Mouse (Mus musculus): ENCODE data around the gene Rap1gap2. TPM values are rescaled to one million over a fixed set of nuclear protein-coding genes. Genes with fewer than 3 reads are reported as not detected.

Gene Rap1gap2
- polyA plus RNA-seq, 1 experiment from 2014 or later: 1.1 TPM

DNA sequence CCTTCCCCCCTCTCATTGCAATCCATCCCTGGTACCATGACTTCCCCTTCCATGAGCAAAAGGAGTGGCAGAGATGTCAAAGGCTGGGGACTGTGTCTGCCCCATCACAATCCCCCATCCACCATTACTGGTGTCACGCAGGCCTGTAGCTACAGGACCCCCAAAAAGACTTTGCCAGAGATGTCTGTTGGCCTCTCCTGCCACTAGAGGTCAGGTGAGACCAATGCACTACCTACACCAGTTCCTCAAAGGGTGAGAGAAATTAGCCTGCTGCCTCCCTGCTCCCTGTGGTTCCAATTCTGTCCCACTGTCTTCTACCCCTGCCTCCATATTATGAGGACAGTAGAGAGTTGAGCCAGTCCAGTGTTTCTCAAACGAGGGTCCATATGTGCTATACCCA lies 208.6 kb downstream of the Rap1gap2 start:
- ATAC-seq (replicated peaks; ENCODE audit: insufficient number of reproducible peaks, low FRiP score, low TSS enrichment, low read depth) (no peak), DNase-seq (ENCODE audit: low spot score) (peak; percentile 35)
- Histone ChIP-seq H3K27me3 (ENCODE audit: control insufficient read depth, insufficient read depth, low read length) (no peaks in the 10 kb centered on the region), H3K36me3 (replicated peaks; ENCODE audit: control insufficient read depth, insufficient read depth, low read depth, low read length) (no peaks in the 10 kb centered on the region), H3K27ac (replicated peaks; ENCODE audit: low read depth, low read length) (no peak overlapping the region), H3K9ac (replicated peaks; ENCODE audit: low read length) (no peak overlapping the region), H3K4me2 (ENCODE audit: low read depth, low read length) (no peak overlapping the region), H3K9me3 (replicated peaks; ENCODE audit: control insufficient read depth, low read length) (no peaks in the 10 kb centered on the region), H3K4me3 (ENCODE audit: low read depth, low read length) (no peak overlapping the region), H3K4me1 (ENCODE audit: control insufficient read depth, insufficient read depth, low read length) (no peaks in the 10 kb centered on the region)
- whole genome bisulfite sequencing: 46% methylated on average over 2 of the region's 2 CpGs

DNA sequence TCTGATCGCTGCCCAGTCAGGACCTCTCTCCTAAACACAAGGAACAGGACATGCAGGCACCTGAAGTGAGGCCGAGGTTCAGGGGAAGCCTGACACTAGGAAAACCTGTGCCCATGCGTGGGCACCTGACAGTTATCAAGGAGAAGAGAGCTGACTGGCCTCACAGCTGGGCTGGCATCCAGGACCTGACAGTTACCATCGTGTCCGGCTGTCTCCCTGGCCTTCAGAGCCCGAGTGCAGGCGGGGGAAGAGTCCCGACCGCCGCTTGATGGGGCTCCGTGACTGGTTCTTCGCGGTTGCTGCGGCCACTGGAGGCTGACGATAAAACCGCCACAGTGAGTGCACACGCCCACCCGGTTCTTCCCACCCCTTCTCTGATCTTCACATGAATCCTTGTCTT lies 215.1 kb downstream of the Rap1gap2 start:
- H3K4me1 ChIP-seq (ENCODE audit: control insufficient read depth, insufficient read depth, low read length): no peaks in the 10 kb centered on the region
- H3K4me2 ChIP-seq (ENCODE audit: low read depth, low read length): no peak overlapping the region
- no peaks in the 10 kb centered on the region for H3K36me3 ChIP-seq (replicated peaks; ENCODE audit: control insufficient read depth, insufficient read depth, low read depth, low read length)
- H3K4me3 ChIP-seq (ENCODE audit: low read depth, low read length): no peak overlapping the region
- H3K9ac ChIP-seq (replicated peaks; ENCODE audit: low read length): no peak overlapping the region
- no peak for DNase-seq (ENCODE audit: low spot score)
- H3K27me3 ChIP-seq (ENCODE audit: control insufficient read depth, insufficient read depth, low read length): no peaks in the 10 kb centered on the region
- WGBS: 84% methylated on average over 18 of the region's 18 CpGs
- H3K9me3 ChIP-seq (replicated peaks; ENCODE audit: control insufficient read depth, low read length): no peaks in the 10 kb centered on the region
- no peak overlapping the region for H3K27ac ChIP-seq (replicated peaks; ENCODE audit: low read depth, low read length)
- no peak for ATAC-seq (replicated peaks; ENCODE audit: insufficient number of reproducible peaks, low FRiP score, low TSS enrichment, low read depth)

DNA sequence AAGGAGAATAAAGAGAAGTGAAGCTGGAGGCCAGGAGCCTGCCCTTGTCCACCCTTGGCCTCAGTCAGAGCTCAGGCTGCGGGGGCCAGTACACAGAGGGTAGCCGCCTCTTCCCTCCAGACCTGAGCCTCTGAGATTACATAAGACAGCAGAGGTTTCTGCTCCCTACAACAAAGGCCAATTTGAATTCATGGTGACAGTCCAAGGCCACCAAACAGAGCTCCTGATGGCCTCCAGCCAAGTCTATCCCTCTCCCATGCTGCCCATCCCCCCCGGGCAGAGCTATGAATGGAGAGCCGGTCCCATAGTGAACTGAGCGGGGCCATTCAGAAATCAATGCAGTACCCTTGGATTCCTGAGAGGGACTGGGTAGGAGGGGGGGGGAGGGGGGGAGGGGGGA lies 217.2 kb downstream of the Rap1gap2 start:
- no peak overlapping the region for H3K27ac ChIP-seq (replicated peaks; ENCODE audit: low read depth, low read length)
- DNase-seq (ENCODE audit: low spot score) (no peak), ATAC-seq (replicated peaks; ENCODE audit: insufficient number of reproducible peaks, low FRiP score, low TSS enrichment, low read depth) (no peak)
- WGBS: 73% methylated on average over 5 of the region's 5 CpGs
- H3K27me3 ChIP-seq (ENCODE audit: control insufficient read depth, insufficient read depth, low read length): no peaks in the 10 kb centered on the region
- no peaks in the 10 kb centered on the region for H3K4me1 ChIP-seq (ENCODE audit: control insufficient read depth, insufficient read depth, low read length)
- no peak overlapping the region for H3K9ac ChIP-seq (replicated peaks; ENCODE audit: low read length)
- no peak overlapping the region for H3K4me3 ChIP-seq (ENCODE audit: low read depth, low read length)
- H3K4me2 ChIP-seq (ENCODE audit: low read depth, low read length): no peak overlapping the region
- H3K36me3 ChIP-seq (replicated peaks; ENCODE audit: control insufficient read depth, insufficient read depth, low read depth, low read length): no peaks in the 10 kb centered on the region
- no peaks in the 10 kb centered on the region for H3K9me3 ChIP-seq (replicated peaks; ENCODE audit: control insufficient read depth, low read length)

DNA sequence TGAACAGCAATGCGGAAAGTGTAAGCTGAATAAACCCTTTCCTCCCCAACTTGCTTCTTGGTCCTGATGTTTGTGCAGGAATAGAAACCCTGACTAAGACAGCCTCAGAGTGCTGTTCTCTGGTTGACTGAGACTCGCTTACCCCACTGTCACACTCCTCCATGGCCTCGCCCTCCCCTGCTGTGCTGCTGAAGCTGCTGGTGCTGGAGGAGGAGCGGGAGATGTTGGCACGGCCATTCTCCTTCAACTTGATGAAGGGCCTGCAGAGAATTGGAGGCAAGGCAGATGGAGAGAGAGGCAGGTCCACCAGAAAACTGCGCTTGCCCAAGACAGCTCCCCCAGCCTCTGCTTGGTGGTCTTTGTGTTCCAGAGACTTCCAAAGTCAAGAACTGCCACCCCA lies 217.8 kb downstream of the Rap1gap2 start:
- no peaks in the 10 kb centered on the region for H3K36me3 ChIP-seq (replicated peaks; ENCODE audit: control insufficient read depth, insufficient read depth, low read depth, low read length)
- H3K9me3 ChIP-seq (replicated peaks; ENCODE audit: control insufficient read depth, low read length): no peaks in the 10 kb centered on the region
- WGBS: 75% methylated on average over 6 of the region's 6 CpGs
- no peak overlapping the region for H3K4me2 ChIP-seq (ENCODE audit: low read depth, low read length)
- no peak overlapping the region for H3K27ac ChIP-seq (replicated peaks; ENCODE audit: low read depth, low read length)
- no peak overlapping the region for H3K9ac ChIP-seq (replicated peaks; ENCODE audit: low read length)
- no peak overlapping the region for H3K4me3 ChIP-seq (ENCODE audit: low read depth, low read length)
- ATAC-seq (replicated peaks; ENCODE audit: insufficient number of reproducible peaks, low FRiP score, low TSS enrichment, low read depth) (no peak), DNase-seq (ENCODE audit: low spot score) (no peak)
- no peaks in the 10 kb centered on the region for H3K4me1 ChIP-seq (ENCODE audit: control insufficient read depth, insufficient read depth, low read length)
- no peaks in the 10 kb centered on the region for H3K27me3 ChIP-seq (ENCODE audit: control insufficient read depth, insufficient read depth, low read length)

DNA sequence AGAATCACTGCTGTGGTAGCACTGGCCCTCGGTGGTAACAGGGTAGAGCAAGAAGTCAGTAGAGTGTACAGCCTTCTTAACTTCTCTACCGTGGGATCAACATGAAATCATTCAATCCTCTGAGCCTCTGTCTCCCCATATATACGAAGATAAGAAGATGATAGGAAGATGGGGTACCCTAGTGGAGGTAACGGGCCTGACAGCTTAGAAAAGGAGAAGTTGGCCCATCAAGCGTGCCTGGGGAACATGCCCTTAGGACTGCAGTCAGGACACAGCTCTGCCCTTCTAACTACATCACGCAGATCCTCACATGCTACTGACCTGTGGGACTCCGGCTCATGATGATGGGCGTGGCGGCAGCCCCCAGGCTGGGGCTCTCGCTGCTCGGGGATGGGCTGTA lies 218.8 kb downstream of the Rap1gap2 start:
- H3K9me3 ChIP-seq (replicated peaks; ENCODE audit: control insufficient read depth, low read length): no peaks in the 10 kb centered on the region
- no peaks in the 10 kb centered on the region for H3K4me1 ChIP-seq (ENCODE audit: control insufficient read depth, insufficient read depth, low read length)
- H3K9ac ChIP-seq (replicated peaks; ENCODE audit: low read length): no peak overlapping the region
- H3K36me3 ChIP-seq (replicated peaks; ENCODE audit: control insufficient read depth, insufficient read depth, low read depth, low read length): no peaks in the 10 kb centered on the region
- H3K27me3 ChIP-seq (ENCODE audit: control insufficient read depth, insufficient read depth, low read length): no peaks in the 10 kb centered on the region
- H3K27ac ChIP-seq (replicated peaks; ENCODE audit: low read depth, low read length): no peak overlapping the region
- H3K4me2 ChIP-seq (ENCODE audit: low read depth, low read length): no peak overlapping the region
- 85% methylated on average over 11 of the region's 11 CpGs for WGBS
- no peak overlapping the region for H3K4me3 ChIP-seq (ENCODE audit: low read depth, low read length)
- DNase-seq (ENCODE audit: low spot score): no peak
- ATAC-seq (replicated peaks; ENCODE audit: insufficient number of reproducible peaks, low FRiP score, low TSS enrichment, low read depth): no peak

DNA sequence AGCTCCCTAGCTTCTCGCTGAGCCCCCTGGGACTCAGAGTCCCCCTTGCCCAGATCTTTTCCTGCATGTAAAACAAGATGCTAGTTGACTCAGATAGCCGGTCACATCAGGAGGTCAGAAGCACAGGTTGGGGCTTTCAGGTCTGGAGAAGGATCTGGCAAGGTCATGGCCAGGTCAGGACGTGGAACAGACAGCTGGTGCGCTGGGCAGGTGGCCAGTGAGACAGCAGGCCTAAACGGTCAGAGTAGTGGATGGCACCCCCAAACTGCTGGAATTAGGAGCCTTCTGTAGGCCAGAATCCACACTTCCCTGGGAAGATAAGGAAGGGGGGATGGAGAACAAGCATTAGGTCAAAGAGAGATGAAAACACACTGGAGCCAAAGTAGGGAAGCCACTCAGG lies 223.5 kb downstream of the Rap1gap2 start:
- Histone ChIP-seq H3K27ac (replicated peaks; ENCODE audit: low read depth, low read length) (no peak overlapping the region), H3K4me3 (ENCODE audit: low read depth, low read length) (no peak overlapping the region), H3K4me2 (ENCODE audit: low read depth, low read length) (no peak overlapping the region), H3K36me3 (replicated peaks; ENCODE audit: control insufficient read depth, insufficient read depth, low read depth, low read length) (no peaks in the 10 kb centered on the region), H3K9ac (replicated peaks; ENCODE audit: low read length) (no peak overlapping the region), H3K4me1 (ENCODE audit: control insufficient read depth, insufficient read depth, low read length) (no peaks in the 10 kb centered on the region; the same call in 1 of the 2 replicates), H3K27me3 (ENCODE audit: control insufficient read depth, insufficient read depth, low read length) (no peaks in the 10 kb centered on the region), H3K9me3 (replicated peaks; ENCODE audit: control insufficient read depth, low read length) (no peaks in the 10 kb centered on the region)
- WGBS: 77% methylated on average over 5 of the region's 5 CpGs
- ATAC-seq (replicated peaks; ENCODE audit: insufficient number of reproducible peaks, low FRiP score, low TSS enrichment, low read depth): no peak
- DNase-seq (ENCODE audit: low spot score): no peak

DNA sequence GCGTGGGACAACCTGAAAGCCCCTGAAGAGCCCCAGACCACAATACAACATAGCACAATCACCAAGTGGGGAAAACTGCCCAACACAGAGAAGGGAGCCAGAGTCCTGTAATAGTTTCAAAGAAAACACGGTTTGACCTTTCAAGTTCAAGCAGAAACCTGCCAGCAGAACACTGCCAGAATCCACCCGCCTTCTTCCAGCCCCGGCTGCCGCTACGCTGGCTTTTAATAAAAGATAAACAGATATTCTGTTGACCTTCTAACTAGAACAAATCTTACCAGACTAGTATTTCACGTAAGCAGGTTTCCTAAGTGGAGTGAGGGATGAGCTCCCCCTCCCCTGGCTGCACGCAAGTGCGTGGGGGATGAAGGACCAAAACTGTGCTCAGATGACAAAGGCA lies 225.0 kb downstream of the Rap1gap2 start:
- Histone ChIP-seq H3K36me3 (replicated peaks; ENCODE audit: control insufficient read depth, insufficient read depth, low read depth, low read length) (no peaks in the 10 kb centered on the region), H3K27me3 (ENCODE audit: control insufficient read depth, insufficient read depth, low read length) (no peaks in the 10 kb centered on the region), H3K4me3 (ENCODE audit: low read depth, low read length) (no peak overlapping the region), H3K9ac (replicated peaks; ENCODE audit: low read length) (no peak overlapping the region), H3K9me3 (replicated peaks; ENCODE audit: control insufficient read depth, low read length) (no peaks in the 10 kb centered on the region), H3K4me2 (ENCODE audit: low read depth, low read length) (no peak overlapping the region), H3K27ac (replicated peaks; ENCODE audit: low read depth, low read length) (no peak overlapping the region), H3K4me1 (ENCODE audit: control insufficient read depth, insufficient read depth, low read length) (no peaks in the 10 kb centered on the region; the same call in 1 of the 2 replicates)
- no peak for ATAC-seq (replicated peaks; ENCODE audit: insufficient number of reproducible peaks, low FRiP score, low TSS enrichment, low read depth)
- 68% methylated on average over 9 of the region's 9 CpGs for WGBS
- DNase-seq (ENCODE audit: low spot score): no peak

DNA sequence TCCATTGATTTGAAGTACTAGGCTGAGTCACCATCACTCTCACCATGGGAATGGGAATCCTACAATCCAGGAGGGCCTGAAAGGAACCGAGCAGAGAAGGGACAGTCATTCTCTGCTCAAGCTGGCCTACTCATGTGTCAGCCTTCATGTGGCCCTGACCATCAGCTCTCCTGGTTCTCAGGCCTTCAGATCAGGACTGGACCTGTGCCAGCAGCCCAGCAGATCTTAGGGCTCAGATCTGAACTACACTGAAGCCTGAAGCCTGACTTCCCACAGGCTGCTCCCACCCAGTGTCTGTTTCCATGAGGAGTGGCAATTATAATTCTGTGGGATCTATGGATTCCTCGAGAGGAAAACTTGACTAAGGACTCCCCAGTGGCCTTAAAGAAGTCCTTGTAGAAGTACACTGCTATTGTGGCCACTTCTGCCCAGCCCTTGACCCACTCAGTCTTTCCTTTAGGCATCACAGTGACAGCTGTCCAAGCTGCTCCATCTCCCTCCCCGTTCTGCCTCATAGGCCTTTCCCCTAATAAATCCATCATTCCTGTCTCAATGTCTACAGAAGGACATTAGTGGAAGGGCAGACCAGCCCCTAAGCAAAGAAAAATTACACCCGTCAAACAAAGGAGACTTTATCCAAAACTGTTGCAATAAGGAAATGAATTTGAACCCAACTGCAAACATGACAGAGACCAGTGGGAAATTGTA lies 231.4 kb downstream of the Rap1gap2 start:
- H3K4me1 ChIP-seq (ENCODE audit: control insufficient read depth, insufficient read depth, low read length): no peaks in the 10 kb centered on the region
- no peak for DNase-seq (ENCODE audit: low spot score)
- H3K4me2 ChIP-seq (ENCODE audit: low read depth, low read length): no peak overlapping the region
- ATAC-seq (replicated peaks; ENCODE audit: insufficient number of reproducible peaks, low FRiP score, low TSS enrichment, low read depth): no peak
- H3K36me3 ChIP-seq (replicated peaks; ENCODE audit: control insufficient read depth, insufficient read depth, low read depth, low read length): no peaks in the 10 kb centered on the region
- H3K4me3 ChIP-seq (ENCODE audit: low read depth, low read length): no peak overlapping the region
- H3K9ac ChIP-seq (replicated peaks; ENCODE audit: low read length): no peak overlapping the region
- no peaks in the 10 kb centered on the region for H3K9me3 ChIP-seq (replicated peaks; ENCODE audit: control insufficient read depth, low read length)
- H3K27ac ChIP-seq (replicated peaks; ENCODE audit: low read depth, low read length): no peak overlapping the region
- WGBS: 64% methylated on average over 4 of the region's 4 CpGs
- no peaks in the 10 kb centered on the region for H3K27me3 ChIP-seq (ENCODE audit: control insufficient read depth, insufficient read depth, low read length)
